In the genomic region with DNA sequence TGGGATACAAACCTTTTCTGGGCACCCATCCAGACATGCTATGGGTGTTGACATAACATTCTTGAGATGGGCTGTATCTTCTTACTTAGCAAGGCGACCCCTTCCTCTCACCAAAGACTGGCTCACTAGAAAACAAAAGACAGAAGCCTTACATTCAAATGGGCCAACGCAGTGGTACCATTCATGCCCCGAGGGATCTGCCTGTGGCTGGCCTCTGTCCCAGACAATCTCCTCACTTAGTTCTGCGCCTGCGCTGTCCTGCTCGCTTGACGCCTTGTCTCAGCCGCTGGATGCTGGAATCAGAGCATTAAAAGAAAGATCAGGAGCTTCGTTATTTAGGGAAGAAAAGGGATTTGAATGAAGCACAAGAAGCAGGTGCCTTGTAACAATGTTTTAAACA, we compare ENCODE assay signal across 9 mouse cellular contexts. TPM values are rescaled to one million over a fixed set of nuclear protein-coding genes. Genes with fewer than 3 reads are reported as not detected.
A peak's percentile ranks its signal among the peaks of the same experiment; 100 is the strongest.
DNase-seq lines count a peak whose midpoint lies in the region; ATAC-seq and TF ChIP-seq lines count a peak whose summit lies in the region.
"Had no signal": no experiment of that assay in that cellular context is flagged by ENCODE, and none has a peak within 500 bp of the region (broad histone marks: within the 10 kb centered on the region; RNA-seq: fewer than 3 reads in every experiment).

No protein-coding gene starts in this region.

- no peaks in the 10 kb centered on the region for H3K27me3 ChIP-seq in cerebellum, adult 2 months (ENCODE audit: control insufficient read depth, insufficient read depth, low read length)
- H3K27me3 ChIP-seq in liver, embryonic 12.5 days (replicated peaks) = peaks cover 16% of the 10 kb centered on the region; the same call in 1 of the 2 replicates
- H3K27me3 ChIP-seq in kidney, embryonic 16.5 days (ENCODE audit: insufficient read depth, low read length) = no peaks in the 10 kb centered on the region; the same call in 1 of the 2 replicates

- no peaks in the 10 kb centered on the region for H3K36me3 ChIP-seq in liver, embryonic 12.5 days
- no peaks in the 10 kb centered on the region for H3K36me3 ChIP-seq in kidney, embryonic 16.5 days (ENCODE audit: insufficient read depth, low read length)

- H3K9me3 ChIP-seq in liver, embryonic 12.5 days (replicated peaks) = no peaks in the 10 kb centered on the region
- no peaks in the 10 kb centered on the region for H3K9me3 ChIP-seq in kidney, embryonic 16.5 days (ENCODE audit: low read length)
- H3K9me3 ChIP-seq: megakaryocyte, embryonic 14.5 days had no signal

- intact Hi-C loops in heart, postnatal 25 days (cut with DNase I) = loop anchor here (5.0 kb wide), 3 partner anchors 65 to 130 kb away; no protein-coding TSS in a partner anchor

- no peak for TF ChIP-seq POLR2A in cerebellum, adult 2 months (IDR thresholded peaks at IDR 0.05; ENCODE audit: borderline replicate concordance, insufficient read depth, low read length)

- DNase-seq in cerebellum, adult 2 months = peak; percentile 16 to 17
- peak; percentile 47 for DNase-seq in layer of hippocampus, adult 11-12 months (ENCODE audit: low spot score)
- no peak for DNase-seq in layer of hippocampus, adult 9-10 months (ENCODE audit: low spot score)
- peak; percentile 50 for DNase-seq in brain, adult 2 months (ENCODE audit: low read depth, low spot score)
- DNase-seq in heart, postnatal 25 days (ENCODE audit: low spot score) = peak; percentile 17

- TF ChIP-seq CTCF in cerebellum, adult 2 months (IDR thresholded peaks at IDR 0.05; ENCODE audit: borderline replicate concordance, insufficient read depth, low read depth, low read length) = no peak

- no peak for ATAC-seq in cerebellum, adult (ENCODE audit: insufficient number of reproducible peaks, low FRiP score, low TSS enrichment)
- ATAC-seq in liver, embryonic 12.5 days = no peak
- no peak for ATAC-seq in kidney, embryonic 16.5 days (ENCODE audit: low FRiP score, low TSS enrichment)

- H3K4me3 ChIP-seq in cerebellum, adult 2 months (replicated peaks; ENCODE audit: insufficient read depth, low read depth, low read length) = no peak overlapping the region
- no peak overlapping the region for H3K4me3 ChIP-seq in liver, embryonic 12.5 days
- no peak overlapping the region for H3K4me3 ChIP-seq in kidney, embryonic 16.5 days (ENCODE audit: low read length)

- H3K27ac ChIP-seq in cerebellum, adult 2 months (ENCODE audit: insufficient read depth, low read length) = no peak overlapping the region
- no peak overlapping the region for H3K27ac ChIP-seq in liver, embryonic 12.5 days
- H3K27ac ChIP-seq in kidney, embryonic 16.5 days (ENCODE audit: low read length) = no peak overlapping the region

- H3K4me1 ChIP-seq in cerebellum, adult 2 months (ENCODE audit: control insufficient read depth, insufficient read depth, low read length) = no peaks in the 10 kb centered on the region
- H3K4me1 ChIP-seq in liver, embryonic 12.5 days = 0 out of 2 replicates have a peak, but pooled peaks cover 8% of the 10 kb centered on the region
- H3K4me1 ChIP-seq in kidney, embryonic 16.5 days (ENCODE audit: insufficient read depth, low read length) = peaks cover 27% of the 10 kb centered on the region

- no peak overlapping the region for H3K9ac ChIP-seq in liver, embryonic 12.5 days
- no peak overlapping the region for H3K9ac ChIP-seq in kidney, embryonic 16.5 days (replicated peaks; ENCODE audit: low read length)

- 22% methylated on average over 9 of the region's 9 CpGs for WGBS in cerebellum, adult 2 months
- 66% methylated on average over 9 of the region's 9 CpGs for WGBS in liver, embryonic 12.5 days (ENCODE audit: insufficient replicate concordance)
- 74% methylated on average over 9 of the region's 9 CpGs for WGBS in kidney, embryonic 16.5 days

- H3K4me2 ChIP-seq in liver, embryonic 12.5 days = no peak overlapping the region
- no peak overlapping the region for H3K4me2 ChIP-seq in kidney, embryonic 16.5 days (replicated peaks; ENCODE audit: low read depth, low read length)

RNA-seq across cellular contexts. Expression of a gene that starts 24.7 kb away (rescaled TPM):
- polyA plus RNA-seq in cerebellum, adult 2 months (2012; rRNA removed) = 62.8 and 63.1 TPM in 2 replicates
- 10 to 100 TPM; 82.4 to 91.7 TPM for total RNA-seq in heart, postnatal 25 days (2021)
- polyA plus RNA-seq in liver, embryonic 12.5 days (2016; fragmentation: Nextera tagmentation; extraction: Ambion mirVana) = 29.5 and 30.6 TPM in 2 replicates
- polyA plus RNA-seq in kidney, embryonic 16.5 days (2015; fragmentation: Nextera tagmentation; extraction: Ambion mirVana) = 37.8 and 38.2 TPM in 2 replicates

RNA-seq across cellular contexts. Expression of a gene that starts 35.3 kb away (rescaled TPM):
- 1.1 and 2.2 TPM in 2 replicates for polyA plus RNA-seq in cerebellum, adult 2 months (2012; rRNA removed)
- total RNA-seq in heart, postnatal 25 days (2021) = 10 to 100 TPM in 1 of 2 experiments, 1 to 10 TPM in 1; 8.2 to 10.4 TPM
- polyA plus RNA-seq in liver, embryonic 12.5 days (2016; fragmentation: Nextera tagmentation; extraction: Ambion mirVana) = 12.2 and 13.4 TPM in 2 replicates
- polyA plus RNA-seq in kidney, embryonic 16.5 days (2015; fragmentation: Nextera tagmentation; extraction: Ambion mirVana) = 0.96 and 1.2 TPM in 2 replicates
